Mouse (Mus musculus) T-helper 1 cell (primary cell): ENCODE measurements around the gene Tnpo1.
"Not testable (repeated sequence)": the region's sequence is repeated elsewhere in the genome, so short reads cannot be mapped to it uniquely, and the experiment has no call there.

Source experiments
- in situ Hi-C: fragments of 300-600 bp; cut with MboI, MseI; formaldehyde crosslinking; loops from one replicate; pipeline ENCODE4 v1.15.1; 2025; ENCODE audit warnings: high pct_unique_total_duplicates

The Tnpo1 gene

DNA sequence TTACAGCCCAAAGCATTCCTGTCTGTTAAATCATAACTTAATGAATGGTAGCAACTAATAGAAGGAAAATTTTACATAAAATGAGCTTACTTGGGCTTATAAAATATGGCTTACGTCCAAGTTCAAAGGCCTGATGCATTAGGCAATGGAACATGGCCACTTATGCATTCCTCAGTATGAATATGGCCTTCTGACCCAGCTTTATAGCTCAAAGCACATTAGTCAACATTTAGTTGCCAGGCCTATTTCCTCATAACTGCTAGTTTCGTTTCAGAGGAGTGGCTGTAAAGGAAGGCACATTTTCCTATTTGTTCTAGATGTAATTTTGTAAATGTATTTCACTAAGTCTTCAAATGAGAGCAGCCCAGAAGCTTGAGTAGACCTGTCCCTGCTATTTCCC, 107.1 kb downstream of the Tnpo1 start:
- in situ Hi-C loops: no loop called here

DNA sequence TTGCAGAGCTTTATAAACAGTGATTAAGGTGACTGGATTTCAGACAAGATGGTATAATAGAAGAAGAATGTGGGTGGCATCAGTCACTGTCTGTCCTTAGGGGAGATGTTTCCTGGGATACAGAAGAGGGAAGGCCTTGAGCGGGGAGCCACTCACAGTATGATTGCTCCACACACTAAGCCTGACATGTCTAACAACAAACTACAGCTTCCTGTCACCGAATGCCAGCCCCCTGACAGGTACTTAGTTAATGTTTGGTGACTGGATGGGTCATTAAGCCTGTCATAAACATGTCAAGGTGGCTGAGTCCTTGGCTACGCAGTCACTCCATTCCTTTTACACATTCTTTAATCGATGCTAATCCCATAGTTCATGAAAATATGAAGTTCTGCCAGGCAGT, 108.0 kb downstream of the Tnpo1 start:
- in situ Hi-C loops: no loop called here

DNA sequence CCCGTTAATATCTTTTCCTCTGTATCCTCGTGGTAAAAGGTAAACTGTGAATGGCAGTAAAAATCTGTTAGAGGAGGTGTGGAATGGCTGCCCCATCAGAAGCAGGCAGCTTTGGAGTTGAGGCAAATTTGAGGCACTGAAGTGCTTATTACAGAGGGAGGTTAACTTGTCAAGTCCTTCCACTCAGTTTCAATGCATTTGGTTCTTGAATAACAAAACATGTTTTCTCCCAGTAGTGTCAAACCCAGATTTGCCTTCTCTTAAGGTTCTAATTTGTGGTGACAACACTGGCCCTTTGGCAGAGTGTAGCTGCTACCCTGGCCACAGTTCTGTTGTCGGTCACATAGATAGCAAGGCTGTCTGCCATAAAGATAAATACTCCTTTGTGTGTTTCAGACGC, 108.4 kb downstream of the Tnpo1 start:
- in situ Hi-C loops: no loop called here

DNA sequence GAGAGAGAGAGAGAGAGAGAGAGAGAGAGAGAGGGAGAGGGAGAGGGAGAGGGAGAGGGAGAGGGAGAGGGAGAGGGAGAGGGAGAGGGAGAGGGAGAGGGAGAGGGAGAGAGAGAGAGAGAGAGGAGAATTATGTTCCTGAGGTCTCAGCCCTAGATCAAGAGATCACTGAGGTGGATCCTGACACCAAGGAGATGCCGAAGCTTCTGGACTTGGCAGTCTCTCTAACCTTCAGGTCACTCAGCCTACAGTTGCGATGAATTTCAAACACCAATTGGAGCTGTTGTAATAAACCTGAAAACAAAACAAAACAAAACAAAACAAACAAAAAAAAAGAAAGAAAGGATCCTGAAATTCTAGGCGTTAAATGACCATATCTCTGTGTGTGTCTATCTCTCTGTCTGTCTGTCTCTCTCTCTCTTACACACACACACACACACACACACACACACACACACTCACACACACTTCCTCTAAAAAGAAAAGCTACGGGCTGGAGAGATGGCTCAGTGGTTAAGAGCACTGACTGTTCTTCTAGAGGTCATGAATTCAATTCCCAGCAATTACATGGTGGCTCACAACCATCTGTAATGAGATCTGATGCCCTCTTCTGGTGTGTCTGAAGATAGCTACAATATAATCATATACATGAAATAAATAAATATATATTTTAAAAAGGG, 109.1 kb downstream of the Tnpo1 start:
- in situ Hi-C loops: not testable (repeated sequence)

DNA sequence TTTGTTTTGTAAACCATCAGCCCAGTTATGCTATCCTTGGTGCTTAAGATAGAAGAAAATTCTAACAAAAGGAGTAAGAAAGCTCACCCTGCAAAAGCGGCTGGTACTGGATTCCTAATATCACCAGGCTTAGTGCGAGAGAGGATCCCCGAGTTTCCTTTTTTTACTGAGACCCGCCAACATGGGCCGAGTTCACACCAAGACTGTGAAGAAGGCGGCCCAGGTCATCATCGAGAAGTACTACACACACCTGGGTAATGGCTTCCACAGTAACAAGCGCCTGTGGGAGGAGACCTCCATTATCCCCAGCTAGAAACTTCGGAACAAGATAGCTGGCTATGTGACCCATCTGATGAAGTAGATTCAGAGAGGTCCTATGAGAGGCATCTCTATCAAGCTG, 109.6 kb downstream of the Tnpo1 start:
- in situ Hi-C loops: no loop called here

DNA sequence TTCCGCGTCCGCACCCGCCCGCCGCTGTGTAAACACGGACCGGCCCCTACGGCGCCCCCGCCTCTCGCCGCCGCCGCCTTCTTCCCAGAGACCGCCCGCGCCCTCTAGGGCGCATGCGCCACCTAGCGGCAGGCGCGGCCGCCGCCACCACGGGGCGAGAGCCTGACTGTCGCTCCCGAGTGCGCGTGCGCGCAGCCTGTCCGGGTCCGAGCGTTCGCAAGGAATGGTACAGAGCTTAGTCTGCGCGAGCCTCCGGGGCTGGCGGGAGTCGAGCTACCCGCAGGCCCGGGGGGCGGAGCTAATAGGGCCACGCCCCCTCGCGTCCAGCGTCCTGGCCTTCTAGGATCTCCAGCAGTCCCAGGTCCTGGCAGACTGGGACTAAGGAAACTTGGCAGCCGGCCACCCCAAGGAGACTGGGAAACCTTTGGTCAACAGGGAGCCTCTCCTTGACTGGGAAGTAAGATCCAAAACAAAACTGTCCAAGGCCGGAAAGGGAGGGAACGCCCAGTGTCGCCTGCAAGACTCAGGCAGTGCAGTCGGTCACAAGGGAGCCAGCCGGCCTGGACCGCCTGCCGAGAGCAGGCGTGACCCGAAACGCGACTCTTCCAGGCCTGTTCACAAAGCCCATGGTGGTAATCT, 110.9 kb downstream of the Tnpo1 start, which contains the start of gene Fcho2:
TSS of gene Fcho2 (minus strand) at position 303 of the 639 bp plus-strand sequence.
- in situ Hi-C loops: no loop called here

DNA sequence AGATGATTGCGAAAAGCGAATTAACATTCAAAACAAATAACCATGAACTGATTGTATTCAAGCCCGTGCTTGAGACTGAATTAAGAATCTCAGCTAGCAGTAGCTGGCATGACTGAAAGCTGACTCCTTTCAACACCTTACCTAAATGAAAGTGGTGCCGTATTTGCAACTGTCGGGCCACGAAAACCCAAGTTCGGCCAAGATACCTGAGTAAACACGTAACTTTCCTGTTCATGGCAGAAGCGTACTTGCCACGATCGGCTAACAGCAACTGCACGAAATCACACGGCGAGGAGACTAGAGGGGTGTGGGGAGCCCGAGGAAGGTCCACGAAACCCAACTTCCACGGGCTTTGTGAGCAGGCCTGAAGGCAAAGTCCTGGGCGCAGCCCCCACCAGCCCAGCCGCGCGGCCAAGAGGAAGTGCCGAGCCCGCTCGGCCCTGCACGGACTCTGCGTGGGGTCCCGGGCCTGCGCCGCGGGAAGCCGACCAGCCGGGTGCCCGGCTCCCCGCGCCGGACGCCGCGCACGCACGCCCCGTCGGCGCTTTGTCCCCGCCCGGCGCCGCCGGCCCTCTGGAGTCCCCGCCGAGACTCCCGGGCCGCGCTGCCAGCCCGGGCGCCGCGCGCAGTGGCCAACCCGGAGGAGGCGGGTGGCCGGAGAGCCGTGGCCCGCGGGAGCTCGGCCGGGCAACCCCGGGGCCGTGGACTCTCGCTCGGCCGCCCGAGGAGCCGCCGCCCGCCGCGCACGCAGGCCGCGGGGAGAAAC, 111.7 kb downstream of the Tnpo1 start:
- in situ Hi-C loops: no loop called here

DNA sequence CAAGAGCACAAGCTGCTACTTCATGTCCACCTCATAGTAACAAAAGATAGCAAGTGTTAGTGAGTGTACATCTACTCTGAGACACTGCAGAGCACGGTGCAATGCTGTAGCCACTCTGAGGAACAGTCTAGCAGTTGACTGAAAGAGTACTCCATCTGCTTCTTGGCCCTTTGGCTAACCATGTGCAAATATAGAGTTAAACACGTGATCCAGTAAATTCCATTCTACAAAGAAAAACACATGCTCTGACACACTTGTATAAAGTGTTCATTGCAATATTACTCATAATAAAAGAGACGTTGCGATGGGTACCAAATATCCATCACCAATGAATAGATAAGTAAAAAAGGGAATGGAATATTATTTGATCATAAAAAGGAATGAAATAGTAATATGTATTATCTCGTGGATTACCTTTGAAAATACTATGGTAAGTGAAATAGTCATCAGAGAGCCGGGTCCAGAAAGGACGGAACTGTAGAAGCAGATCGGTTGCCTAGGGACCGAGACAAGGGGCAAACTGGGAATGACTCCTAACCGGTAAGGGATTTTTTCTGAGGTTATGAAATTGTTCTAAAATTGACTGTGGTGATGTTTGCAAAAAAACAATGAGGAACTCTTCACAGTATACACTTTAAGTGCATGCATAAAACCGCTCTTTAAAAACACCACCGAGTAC, 112.4 kb downstream of the Tnpo1 start:
- in situ Hi-C loops: no loop called here

DNA sequence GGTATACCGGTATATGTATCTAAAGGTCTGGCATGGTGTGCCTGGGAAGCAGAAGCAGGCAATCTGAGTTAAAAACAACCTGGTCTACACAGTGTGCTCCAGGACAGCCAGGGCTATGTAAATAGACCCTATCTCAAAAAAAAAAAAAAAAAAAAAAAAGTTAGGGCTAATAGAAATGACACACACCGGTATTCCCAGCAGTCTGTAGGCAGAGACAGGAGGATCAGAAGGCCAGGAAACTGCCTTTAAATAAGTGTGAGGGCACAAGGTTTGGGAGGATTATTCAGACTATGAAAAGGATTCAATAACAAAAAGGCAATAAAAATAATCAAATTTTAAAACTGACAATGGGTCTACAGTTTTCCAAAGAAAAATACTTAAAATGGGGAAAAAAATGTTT, 113.0 kb downstream of the Tnpo1 start:
- in situ Hi-C loops: no loop called here

DNA sequence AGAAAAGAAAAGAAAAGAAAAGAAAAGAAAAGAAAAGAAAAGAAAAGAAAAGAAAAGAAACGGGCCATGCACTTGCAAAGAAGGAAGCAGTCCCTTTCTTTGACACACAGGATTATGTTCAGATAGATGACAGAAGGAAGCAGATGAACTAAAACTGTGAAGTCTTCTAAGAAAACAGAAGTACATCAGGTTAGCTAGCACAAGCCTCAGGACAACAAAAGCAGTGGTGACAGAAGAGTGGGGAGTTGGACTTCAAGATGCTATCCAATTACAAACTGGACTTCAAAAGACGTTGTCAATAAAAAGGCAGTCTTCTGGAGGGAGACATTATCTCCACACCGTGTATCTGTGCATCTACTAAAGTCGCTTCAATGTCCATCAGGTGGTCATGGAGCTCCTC, 113.9 kb downstream of the Tnpo1 start:
- in situ Hi-C loops: no loop called here

DNA sequence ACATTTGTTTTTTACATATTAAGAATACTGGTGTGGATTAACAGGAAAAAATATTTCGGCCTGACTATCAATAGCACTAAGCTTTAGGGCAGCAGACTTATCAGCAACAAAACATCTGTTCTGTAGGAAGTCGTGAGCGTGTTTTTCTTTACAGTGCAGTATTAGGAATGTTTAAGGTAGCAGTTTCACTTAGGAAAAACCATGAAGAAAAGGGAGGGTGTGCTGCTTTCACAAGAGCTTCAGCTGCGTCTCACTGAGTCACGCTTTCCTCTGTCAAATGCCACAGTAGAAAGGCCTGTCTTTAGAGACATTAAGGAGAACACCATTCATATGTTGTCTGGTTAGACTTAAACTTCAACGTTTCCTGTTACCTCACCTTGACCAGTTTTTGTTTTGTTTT, 116.0 kb downstream of the Tnpo1 start:
- in situ Hi-C loops: no loop called here

DNA sequence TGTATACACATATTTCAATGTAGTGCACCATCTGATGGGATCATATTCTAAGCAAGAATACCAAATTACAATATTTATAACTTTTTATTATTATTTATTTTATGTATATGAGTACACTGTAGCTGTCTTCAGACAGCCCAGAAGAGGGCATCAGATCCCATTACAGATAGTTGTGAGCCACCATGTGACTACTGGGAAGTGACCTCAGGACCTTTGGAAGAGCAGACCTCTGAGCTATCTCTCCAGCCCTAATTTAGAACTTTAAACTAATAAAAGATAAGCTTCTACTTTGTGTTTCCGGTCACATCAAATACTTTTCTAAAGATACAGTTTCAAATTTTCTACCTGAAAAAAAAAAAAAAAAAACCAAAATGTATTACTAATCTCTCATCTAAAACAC, 117.1 kb downstream of the Tnpo1 start:
- in situ Hi-C loops: no loop called here

DNA sequence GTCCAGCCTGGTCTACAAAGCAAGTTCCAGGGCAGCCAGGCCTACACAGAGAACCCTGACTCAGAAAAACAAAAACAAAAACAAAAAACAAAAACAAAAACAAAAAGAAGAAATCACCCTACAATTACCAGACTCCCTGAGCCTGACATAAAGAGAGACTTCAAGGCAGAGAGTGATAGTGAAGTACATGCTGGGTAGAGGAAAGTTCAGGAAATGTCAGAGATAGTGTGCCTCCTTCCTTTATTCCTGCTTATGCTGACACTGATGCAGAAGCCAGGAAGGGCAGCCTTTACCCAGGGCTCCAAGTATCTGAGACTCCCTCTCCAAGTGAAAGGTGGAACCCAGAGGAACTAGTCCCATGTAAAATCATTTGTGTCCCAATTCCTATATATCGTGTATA, 121.7 kb downstream of the Tnpo1 start:
- in situ Hi-C loops: no loop called here

DNA sequence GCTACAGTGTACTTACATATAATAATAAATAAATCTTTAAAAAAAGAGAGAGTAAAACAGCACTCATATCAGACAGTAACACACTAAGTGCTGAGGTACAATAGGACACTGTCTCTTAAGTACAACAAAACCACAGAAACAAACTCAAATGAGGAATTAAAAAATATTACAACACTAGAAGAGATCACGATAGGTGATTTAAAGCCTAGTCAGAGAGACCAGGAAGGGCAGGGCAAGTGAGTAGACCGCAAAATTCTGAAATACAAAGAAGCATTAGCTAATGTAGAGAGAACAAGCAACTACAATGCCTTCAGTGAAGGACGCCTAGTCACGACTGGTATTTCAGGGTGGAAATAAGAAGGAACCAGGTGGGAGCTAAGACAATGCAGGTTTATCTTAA, 122.5 kb downstream of the Tnpo1 start:
- in situ Hi-C loops: no loop called here

DNA sequence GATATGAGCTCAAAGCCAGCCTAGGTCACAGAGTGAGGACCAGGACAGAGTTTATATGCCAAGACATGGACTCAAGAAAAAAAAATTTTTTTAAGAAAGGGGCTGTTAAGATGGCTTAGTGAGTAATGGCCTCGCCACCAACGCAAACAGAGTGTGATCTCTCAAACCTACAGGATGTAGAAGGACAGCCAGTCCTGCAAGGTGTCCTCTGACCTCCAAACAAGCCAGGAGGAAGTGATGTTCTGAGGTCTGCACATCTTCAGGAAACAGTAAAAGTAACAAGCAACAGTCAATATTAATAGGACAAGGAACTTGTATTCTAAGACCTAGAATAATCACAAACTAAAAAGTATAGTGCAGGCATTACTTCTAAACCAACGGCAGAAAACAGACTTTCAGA, 123.2 kb downstream of the Tnpo1 start:
- in situ Hi-C loops: no loop called here

DNA sequence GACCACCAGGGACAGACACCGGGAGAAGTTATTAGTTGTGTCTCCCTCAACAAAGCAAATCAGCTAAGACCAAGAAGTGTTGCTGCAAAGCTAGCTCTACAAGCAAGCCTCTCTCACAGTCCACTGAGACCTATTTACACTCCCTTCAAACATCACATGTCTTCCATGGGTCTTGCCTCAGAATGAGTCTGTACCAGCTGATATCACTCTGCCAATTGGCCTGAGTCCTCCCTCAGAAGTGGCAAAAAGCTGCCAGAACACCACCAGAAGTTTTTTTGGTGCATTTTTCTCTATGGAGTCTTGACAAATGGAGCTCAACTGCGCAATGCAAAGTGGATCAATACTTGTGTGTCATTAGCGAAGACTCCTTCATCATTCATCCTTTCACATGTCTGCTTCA, 130.7 kb downstream of the Tnpo1 start:
- in situ Hi-C loops: no loop called here

DNA sequence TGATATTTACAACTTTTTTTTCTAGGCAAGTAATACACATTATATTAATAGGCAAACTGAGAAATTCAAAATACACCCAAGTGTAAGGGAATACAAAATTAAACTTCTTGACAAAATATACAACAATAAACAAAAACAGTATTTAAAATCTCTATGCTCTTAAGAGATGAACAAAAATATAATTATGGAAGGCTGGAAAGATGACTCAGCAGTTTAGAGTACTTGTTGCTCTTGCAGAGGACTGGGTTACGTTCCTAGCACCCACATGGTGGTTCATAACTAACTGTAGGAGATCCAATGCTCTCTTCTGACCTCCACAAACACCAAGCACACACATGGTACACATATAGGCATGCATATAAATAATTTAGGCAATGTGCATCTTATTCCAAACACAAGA, 133.3 kb downstream of the Tnpo1 start:
- in situ Hi-C loops: no loop called here

DNA sequence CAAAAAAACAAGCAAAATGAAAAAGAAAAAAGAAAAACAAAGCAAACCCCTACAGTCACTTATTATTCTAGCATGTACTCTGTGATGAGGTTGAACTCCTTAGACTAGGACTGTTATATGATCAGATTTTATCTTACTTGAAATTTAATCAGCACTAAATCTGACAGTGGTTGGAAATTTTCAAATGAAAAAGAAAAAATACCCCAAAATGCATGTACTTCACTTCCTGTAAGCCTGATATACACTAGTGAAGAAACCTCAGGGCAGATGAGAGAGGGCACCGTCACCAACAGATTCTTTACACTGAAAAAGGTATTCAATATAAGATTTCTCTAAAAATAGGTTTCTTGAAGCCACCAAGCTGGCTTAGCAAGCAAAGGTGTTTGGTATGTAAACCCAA, 134.5 kb downstream of the Tnpo1 start:
- in situ Hi-C loops: no loop called here
